Mouse (Mus musculus) thymus, postnatal 36 days (tissue): ENCODE measurements around the gene Smok3b.

Experiments used
- DNase-seq, 2 experiments: peaks; one replicate each; pipeline ENCODE4 v3.0.0; 2022; ENCODE audit warnings: mixed read lengths in 2 of 2

The Smok3b gene

DNA sequence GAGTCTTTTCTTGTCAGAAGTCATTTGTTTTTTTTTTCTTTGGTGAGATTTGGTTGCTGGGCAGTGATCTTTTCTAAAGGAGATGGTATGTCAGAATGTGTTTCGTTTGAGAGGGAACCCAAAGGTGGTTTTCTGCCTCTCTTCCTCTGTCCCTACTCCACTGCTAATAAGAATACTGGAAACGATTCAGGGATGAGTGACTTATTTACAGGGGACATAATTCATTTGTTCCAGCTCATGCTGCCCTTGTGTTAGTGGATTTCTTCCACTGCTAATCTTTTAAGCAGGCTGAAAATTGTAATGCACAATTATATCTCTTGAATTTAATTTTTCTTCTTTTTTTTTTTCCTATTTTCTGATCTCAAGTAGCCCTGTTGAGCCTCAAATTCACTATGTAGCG, 65.6 kb downstream of the Smok3b start:
- DNase-seq, result no peak

DNA sequence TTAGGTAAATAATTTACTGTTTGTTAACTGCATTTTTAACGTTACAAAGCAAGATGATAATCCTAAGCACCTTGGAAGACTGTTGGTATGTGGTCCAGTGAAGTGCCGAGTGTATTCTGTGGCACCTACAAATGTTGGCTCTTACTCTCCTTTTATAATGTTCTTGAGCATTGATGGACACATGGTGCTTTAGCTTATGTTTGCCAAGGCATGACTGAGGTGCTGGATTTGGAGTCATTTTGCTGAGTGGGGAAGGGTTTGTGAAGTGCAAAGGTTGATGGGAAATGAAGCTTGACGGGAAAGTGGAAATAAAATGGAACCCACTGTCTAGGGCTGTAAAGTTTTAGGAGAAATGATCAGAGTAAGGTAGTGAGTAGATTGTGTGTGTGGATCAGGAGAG, 67.1 kb downstream of the Smok3b start:
- DNase-seq, result no peak

DNA sequence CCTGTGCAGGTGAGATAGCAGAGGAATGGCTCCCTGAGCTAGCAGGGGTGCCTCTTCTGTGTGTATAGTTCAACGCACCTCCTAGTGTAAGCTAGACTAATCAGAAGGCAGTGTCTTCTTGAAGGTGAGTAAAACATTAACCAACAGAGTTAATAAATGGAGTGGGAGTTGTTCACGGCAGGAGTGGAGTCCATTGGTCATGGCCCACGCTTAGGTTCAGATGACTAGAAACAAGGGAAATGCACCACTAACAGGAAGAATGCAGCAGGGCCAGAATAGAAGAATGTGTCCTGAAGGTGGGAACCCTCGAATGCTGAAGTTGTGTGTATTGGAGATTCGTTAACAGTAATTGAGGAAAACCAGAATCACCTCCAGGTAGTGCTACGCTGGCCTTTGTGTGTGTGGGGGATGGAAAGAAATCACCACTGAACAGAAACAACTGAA, 67.9 kb downstream of the Smok3b start:
- no peak for DNase-seq

DNA sequence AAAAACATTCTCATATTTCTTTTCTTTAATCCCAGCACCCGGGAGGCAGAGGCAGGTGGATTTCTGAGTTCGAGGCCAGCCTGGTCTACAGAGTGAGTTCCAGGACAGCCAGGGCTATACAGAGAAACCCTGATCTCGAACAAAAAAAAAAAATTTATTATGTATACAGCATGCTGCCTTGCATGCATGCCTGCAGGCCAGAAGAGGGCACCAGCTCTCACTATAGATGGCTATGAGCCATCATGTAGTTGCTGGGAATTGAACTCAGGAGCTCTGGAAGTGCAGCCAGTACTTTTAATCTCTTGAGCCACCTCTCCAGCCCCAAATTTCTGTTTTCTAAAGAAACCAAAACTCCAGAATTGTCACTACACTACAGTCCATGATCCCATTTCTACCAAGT, 69.0 kb downstream of the Smok3b start:
- no peak for DNase-seq

DNA sequence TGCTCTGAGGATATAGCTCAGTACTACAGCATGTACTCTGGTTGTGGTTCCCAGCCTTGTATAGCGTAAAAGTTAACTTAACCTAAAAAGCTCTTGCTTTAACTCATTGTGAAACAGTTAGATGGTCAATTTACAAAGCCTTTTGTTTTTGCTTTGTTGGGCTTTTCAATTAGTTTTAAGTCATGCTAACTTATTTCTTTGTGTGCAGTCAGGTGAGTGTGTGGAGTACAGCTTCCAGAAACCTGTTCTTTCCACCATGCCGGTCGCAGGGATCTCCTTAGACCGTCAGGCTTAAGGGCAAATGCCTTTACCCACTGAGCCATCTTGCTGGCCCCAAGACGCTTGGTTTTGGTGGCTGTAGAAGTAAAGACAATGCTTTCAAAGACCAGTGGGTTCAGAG, 69.5 kb downstream of the Smok3b start:
- DNase-seq, result no peak

DNA sequence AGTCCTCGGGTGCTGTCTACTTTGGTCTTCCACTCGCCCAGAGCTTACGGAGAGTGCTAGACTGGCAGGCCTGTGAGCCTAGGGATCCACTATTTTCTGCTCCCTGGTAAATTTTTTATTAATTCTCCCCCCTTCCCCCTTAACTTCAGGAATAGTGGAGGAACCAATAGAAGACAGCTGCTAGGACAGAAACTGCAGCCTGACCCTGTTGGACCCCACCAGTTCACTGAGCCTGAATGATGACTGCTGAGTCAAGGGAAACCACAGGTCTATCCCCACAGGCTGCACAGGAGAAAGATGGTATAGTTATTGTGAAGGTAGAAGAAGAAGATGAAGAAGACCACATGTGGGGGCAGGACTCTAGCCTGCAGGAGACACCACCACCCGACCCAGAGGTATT, 71.5 kb downstream of the Smok3b start:
- no peak for DNase-seq

DNA sequence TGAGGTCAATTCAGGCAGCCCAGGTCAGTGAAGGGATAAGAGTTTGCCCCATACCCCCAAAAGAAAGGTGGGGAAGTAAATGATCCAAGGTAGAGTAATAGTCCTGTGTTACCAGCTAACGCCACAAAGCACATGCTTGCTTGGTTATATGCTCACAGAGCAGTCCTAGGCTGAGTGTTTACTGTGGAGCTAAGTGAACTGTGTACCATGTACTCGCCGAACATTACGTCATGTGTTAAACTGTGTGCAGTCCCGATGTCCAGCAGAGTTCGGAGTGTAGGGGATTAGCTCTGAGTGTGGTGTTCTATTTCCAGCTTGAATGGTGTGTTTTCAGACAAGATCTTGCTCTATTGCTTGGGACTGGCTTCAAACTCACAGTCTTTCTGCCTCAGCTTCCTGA, 73.2 kb downstream of the Smok3b start:
- no peak for DNase-seq
